Mouse (Mus musculus) layer of hippocampus, adult 2 months (tissue): ENCODE measurements at regions not wholly inside any gene's neighbourhood (a gene's known extent, or its start where the extent isn't known, plus 50 kb on each side); places are given as distances from the start of the nearest gene placed in this dataset.

Experiments
- DNase-seq, 2 experiments: peaks; one replicate each; pipeline ENCODE4 v3.0.0; 2022; ENCODE audit warnings: low spot score in 2 of 2
- H3K27ac ChIP-seq: fragments of 200-600 bp; 2 replicates; pipeline ENCODE4 v1.8.1; 2022
- H3K4me3 ChIP-seq: fragments of 200-600 bp; 2 replicates; pipeline ENCODE4 v1.8.1; 2022; ENCODE audit warnings: mild to moderate bottlenecking
- CTCF ChIP-seq: fragments of 200-600 bp; conservative IDR thresholded peaks from 2 replicates; pipeline ENCODE4 v1.8.1; 2022; ENCODE audit warnings: antibody characterized with exemption, mild to moderate bottlenecking, moderate library complexity

GRCm38 (mm10) chr13:51918781-51919170, 72.3 kb downstream of the Gadd45g start:
- TF ChIP-seq CTCF: no peak
- Histone ChIP-seq H3K4me3 (no peak overlapping the region), H3K27ac (no peak overlapping the region)

GRCm38 (mm10) chr13:51919171-51919793, 72.8 kb downstream of the Gadd45g start:
- Histone ChIP-seq H3K27ac (no peak overlapping the region), H3K4me3 (no peak overlapping the region)
- no peak for TF ChIP-seq CTCF
- no peak for DNase-seq

More at GRCm38 (mm10) chr13:51918781-51919170, 72.3 kb downstream of the Gadd45g start:
- DNase-seq: no peak

GRCm38 (mm10) chr13:51919937-51920336, 73.5 kb downstream of the Gadd45g start:
- TF ChIP-seq CTCF: no peak
- H3K4me3 ChIP-seq: no peak overlapping the region
- no peak for DNase-seq
- H3K27ac ChIP-seq: no peak overlapping the region

GRCm38 (mm10) chr13:51920511-51921351, 74.3 kb downstream of the Gadd45g start:
- Histone ChIP-seq H3K4me3 (no peak overlapping the region), H3K27ac (no peak overlapping the region)
- no peak for TF ChIP-seq CTCF
- no peak for DNase-seq

DNA sequence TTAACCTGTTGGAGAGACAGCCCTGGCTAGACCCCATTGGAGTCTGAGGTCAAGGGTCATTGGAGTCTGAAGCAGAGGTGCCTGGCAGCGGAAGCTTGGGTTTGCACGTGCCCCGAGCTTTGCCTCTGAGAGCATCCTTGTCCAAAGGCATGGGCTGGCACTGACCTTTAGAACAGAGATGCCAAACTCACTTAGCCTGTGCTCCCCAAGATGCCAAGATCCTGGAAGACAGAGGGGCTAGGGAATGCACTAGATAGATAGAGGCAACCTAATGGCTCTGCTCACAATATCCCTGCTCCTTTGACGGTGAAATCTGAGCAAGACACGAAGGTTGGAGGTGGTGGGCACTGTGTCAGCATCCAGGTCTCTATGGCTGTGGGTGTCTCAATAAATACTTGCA, 75.1 kb downstream of the Gadd45g start:
- DNase-seq: no peak
- TF ChIP-seq CTCF: no peak
- H3K4me3 ChIP-seq: no peak overlapping the region
- no peak overlapping the region for H3K27ac ChIP-seq

DNA sequence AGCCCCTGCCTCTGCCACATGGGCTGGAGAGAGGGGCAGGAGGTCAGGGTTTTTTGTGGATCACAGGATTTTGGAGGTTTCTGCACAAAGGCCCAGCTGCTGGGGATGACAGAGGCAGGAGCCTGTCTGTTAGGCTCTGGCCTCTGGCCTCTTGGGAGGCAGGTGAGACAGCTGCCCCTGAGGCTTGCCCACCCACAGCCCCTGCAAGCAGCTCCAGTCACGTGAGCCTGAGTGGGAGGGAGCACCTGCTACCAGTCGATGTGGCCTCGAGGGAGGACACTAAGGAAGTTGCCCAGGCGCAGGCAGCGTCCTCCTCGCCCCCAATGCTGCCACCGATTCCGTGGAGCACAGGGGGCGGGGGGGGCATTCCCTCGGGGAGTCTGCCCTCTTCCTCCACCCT, 80.3 kb downstream of the Gadd45g start:
- no peak for DNase-seq
- Histone ChIP-seq H3K27ac (no peak overlapping the region), H3K4me3 (no peak overlapping the region)
- TF ChIP-seq CTCF: no peak

DNA sequence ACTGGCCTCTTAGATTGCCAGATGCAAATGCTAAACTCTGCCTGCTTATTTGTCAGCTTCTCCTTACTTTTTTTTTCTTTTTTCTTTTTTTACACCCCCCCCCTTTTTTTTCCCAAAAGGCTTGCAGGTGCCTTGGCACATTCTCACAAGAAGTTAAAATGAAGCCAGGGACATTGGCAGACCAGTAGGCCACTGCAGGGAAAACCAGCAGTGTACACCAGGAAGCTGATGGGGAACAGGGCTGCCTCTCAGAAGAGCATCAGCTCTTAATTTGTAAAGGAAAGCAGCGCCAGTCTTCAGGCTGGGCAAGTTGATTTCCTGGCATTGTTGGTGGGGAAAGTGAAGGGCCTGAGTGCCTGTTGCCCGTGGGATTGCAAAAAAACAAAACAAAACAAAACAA, 83.3 kb downstream of the Gadd45g start:
- no peak for TF ChIP-seq CTCF
- Histone ChIP-seq H3K27ac (peak overlapping the region; percentile 39; the same call in 1 of the 2 replicates), H3K4me3 (no peak overlapping the region)
- no peak for DNase-seq

- DNase-seq: peak in 1 of 2 experiments; percentile 19
- TF ChIP-seq CTCF: no peak
- Histone ChIP-seq H3K4me3 (no peak overlapping the region), H3K27ac (peak overlapping the region; percentile 39; the same call in 1 of the 2 replicates)
These were observed 83.8 kb downstream of the Gadd45g start for GRCm38 (mm10) chr13:51930301-51930747.

GRCm38 (mm10) chr13:51930931-51931330, 84.5 kb downstream of the Gadd45g start:
- DNase-seq: peak in 1 of 2 experiments; percentile 34
- no peak for TF ChIP-seq CTCF
- Histone ChIP-seq H3K27ac (peak overlapping the region; percentile 39; the same call in 1 of the 2 replicates), H3K4me3 (no peak overlapping the region)

DNA sequence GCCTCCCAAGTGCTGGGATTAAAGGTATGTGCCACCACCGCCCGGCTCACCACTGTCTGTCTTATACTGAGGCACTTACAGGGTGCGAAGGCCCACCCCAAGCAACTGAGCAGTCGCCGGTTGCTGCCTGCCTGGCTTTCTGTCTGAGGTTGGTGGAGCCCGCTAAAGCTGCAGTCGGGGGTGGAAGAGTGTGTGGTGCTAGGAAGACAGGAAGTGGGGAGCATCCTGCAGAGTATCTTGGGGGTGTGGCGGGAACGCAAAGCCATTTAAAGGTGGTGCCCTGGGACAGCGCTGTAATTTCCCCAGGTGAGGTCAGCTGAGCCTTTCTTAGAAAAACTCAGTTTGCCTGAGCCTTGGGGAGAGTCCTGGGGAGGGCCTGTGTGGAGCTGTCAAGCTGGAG, 89.3 kb downstream of the Gadd45g start:
- no peak for TF ChIP-seq CTCF
- no peak for DNase-seq
- Histone ChIP-seq H3K27ac (no peak overlapping the region), H3K4me3 (no peak overlapping the region)

GRCm38 (mm10) chr13:51936441-51936840, 90.0 kb downstream of the Gadd45g start:
- no peak overlapping the region for H3K4me3 ChIP-seq
- TF ChIP-seq CTCF: no peak
- no peak overlapping the region for H3K27ac ChIP-seq
- no peak for DNase-seq

- Histone ChIP-seq H3K4me3 (no peak overlapping the region), H3K27ac (no peak overlapping the region)
- no peak for TF ChIP-seq CTCF
- no peak for DNase-seq
These were observed 91.4 kb downstream of the Gadd45g start for GRCm38 (mm10) chr13:51937898-51938297.

DNA sequence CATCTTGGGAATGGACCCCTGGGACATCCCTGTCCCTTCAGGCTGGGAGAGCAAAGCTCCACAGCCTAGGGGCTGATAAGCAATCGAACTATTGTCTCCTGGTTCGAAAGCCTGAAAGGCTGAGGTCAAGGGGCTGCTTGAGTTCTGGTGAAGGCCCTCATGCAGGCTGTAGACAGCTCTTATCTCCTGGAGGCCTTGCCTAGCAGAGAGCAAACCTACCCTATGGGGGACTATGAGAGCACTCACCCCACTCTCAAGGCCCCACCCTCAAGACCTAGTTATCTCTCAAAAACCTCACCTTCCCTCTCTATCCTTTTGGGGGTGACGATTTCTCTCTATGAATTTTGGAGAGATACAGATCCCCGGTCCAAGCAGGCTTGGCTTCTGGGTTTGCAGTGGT, 92.8 kb downstream of the Gadd45g start:
- H3K27ac ChIP-seq: no peak overlapping the region
- no peak for TF ChIP-seq CTCF
- no peak for DNase-seq
- no peak overlapping the region for H3K4me3 ChIP-seq

DNA sequence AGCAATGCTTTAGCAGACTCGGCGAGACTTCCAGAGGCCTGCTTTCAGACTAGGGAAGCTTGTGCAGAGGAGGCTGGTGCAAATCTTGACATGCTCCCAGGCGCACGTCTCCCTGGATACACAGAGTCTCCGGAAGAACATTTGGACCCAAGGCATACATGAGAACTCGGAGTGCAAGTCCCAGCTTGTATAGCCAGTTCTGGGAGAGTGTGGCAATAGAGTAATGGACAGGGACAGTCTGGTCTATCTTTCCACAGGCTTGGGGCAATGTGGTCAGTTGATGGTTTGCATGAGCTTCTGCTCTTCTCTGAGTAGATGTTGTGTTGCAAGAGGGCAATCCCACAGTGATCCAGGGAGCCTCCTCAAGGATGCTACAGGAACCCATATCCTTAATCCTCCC, 93.2 kb downstream of the Gadd45g start:
- Histone ChIP-seq H3K27ac (no peak overlapping the region), H3K4me3 (no peak overlapping the region)
- DNase-seq: no peak
- no peak for TF ChIP-seq CTCF
